ENCODE assay signal across 28 mouse cellular contexts in genomic region chr6:29653271-29653670, GRCm38 (mm10).
"Had no signal": no experiment of that assay in that cellular context is flagged by ENCODE, and none has a peak within 500 bp of the region (broad histone marks: within the 10 kb centered on the region; RNA-seq: fewer than 3 reads in every experiment).

No protein-coding gene starts in this region.

- H3K9ac ChIP-seq: limb, embryonic 12.5 days; limb, embryonic 13.5 days; limb, embryonic 15.5 days; liver, embryonic 12.5 days; liver, embryonic 13.5 days; liver, embryonic 14.5 days; liver, embryonic 15.5 days; liver, postnatal 0 days; lung, embryonic 14.5 days; lung, embryonic 15.5 days; midbrain, embryonic 12.5 days; midbrain, embryonic 13.5 days; midbrain, embryonic 15.5 days; neural tube, embryonic 12.5 days had no signal

- H3K36me3 ChIP-seq: limb, embryonic 10.5 days; limb, embryonic 12.5 days; limb, embryonic 13.5 days; limb, embryonic 15.5 days; liver, embryonic 12.5 days; liver, embryonic 13.5 days; liver, embryonic 15.5 days; lung, embryonic 15.5 days; midbrain, embryonic 10.5 days; midbrain, embryonic 12.5 days; midbrain, embryonic 13.5 days; midbrain, embryonic 15.5 days; neural tube, embryonic 12.5 days had no signal

- H3K27ac ChIP-seq: limb, embryonic 10.5 days; limb, embryonic 12.5 days; limb, embryonic 13.5 days; limb, embryonic 15.5 days; liver, embryonic 12.5 days; liver, embryonic 13.5 days; liver, embryonic 14.5 days; liver, embryonic 15.5 days; lung, embryonic 15.5 days; macrophage; midbrain, embryonic 10.5 days; midbrain, embryonic 12.5 days; midbrain, embryonic 13.5 days; midbrain, embryonic 15.5 days; neural tube, embryonic 12.5 days had no signal

- H3K9me3 ChIP-seq: limb, embryonic 10.5 days; limb, embryonic 12.5 days; limb, embryonic 13.5 days; limb, embryonic 15.5 days; liver, embryonic 12.5 days; liver, embryonic 13.5 days; liver, embryonic 15.5 days; lung, embryonic 15.5 days; midbrain, embryonic 10.5 days; midbrain, embryonic 12.5 days; midbrain, embryonic 13.5 days; midbrain, embryonic 15.5 days; neural tube, embryonic 12.5 days had no signal

- DNase-seq: left cerebral cortex, postnatal 4 days; liver; liver, embryonic 13.5 days; liver, postnatal 0 days; lung, adult 18-20 months; lung, adult 2 months; lung, embryonic 14.5 days; lung, postnatal 10 days; lung, postnatal 14 days; lung, postnatal 36 days; lung, postnatal 4 days; midbrain, embryonic 14.5 days had no signal

- H3K4me3 ChIP-seq: limb, embryonic 10.5 days; limb, embryonic 12.5 days; limb, embryonic 13.5 days; limb, embryonic 15.5 days; liver, embryonic 12.5 days; liver, embryonic 13.5 days; liver, embryonic 15.5 days; lung, embryonic 15.5 days; megakaryocyte, embryonic 14.5 days; midbrain, embryonic 10.5 days; midbrain, embryonic 12.5 days; midbrain, embryonic 13.5 days; midbrain, embryonic 15.5 days; myocyte; neural tube, embryonic 12.5 days had no signal

- H3K27me3 ChIP-seq: limb, embryonic 13.5 days; limb, embryonic 15.5 days; midbrain, embryonic 13.5 days; midbrain, embryonic 15.5 days; neural tube, embryonic 12.5 days had no signal

- H3K4me1 ChIP-seq: limb, embryonic 12.5 days; limb, embryonic 13.5 days; limb, embryonic 15.5 days; lung, embryonic 15.5 days; midbrain, embryonic 10.5 days; midbrain, embryonic 12.5 days; midbrain, embryonic 13.5 days; midbrain, embryonic 15.5 days; neural tube, embryonic 12.5 days had no signal
